8 mouse cellular contexts compared by ENCODE assay signal in the genomic region with DNA sequence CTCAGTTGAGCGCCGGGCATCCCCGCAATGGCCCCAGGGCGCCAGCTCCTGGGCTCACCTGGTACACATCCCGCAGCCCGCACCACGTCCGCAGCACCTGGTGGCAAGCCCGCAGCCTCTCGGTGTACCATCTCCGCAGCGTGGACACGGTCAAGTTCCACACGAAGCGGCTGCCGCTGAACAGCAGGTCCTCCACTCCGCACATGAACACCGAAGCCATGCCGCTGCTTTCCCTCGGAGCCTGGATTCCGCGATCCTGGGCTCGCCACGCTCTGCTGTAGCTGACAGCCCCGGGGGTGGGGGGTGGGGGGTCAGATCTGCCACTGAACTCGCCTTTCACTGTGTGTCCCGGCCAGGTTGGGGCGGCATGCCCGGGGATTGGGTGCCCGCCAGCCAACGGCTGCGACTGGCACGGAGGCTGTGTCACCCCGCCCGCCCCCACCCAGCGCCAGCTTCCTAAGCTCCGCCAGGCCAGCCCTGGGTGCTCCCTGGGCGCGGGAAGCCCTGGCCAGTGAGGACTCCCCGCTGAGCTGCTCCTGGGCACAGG.
DNase-seq lines count a peak whose midpoint lies in the region; ATAC-seq and TF ChIP-seq lines count a peak whose summit lies in the region.

No protein-coding gene starts in this region.

- WGBS in hindbrain, postnatal 0 days = under 1% methylated on average over 40 of the region's 40 CpGs

- H3K4me2 ChIP-seq in hindbrain, postnatal 0 days (ENCODE audit: low read depth, low read length) = peak overlapping the region; percentile 97

- peak; percentile 39 for DNase-seq in adrenal gland, adult 8-10 months
- DNase-seq in cerebellum, postnatal 14 days = peak; percentile 72 to 82
- DNase-seq in gastrocnemius, postnatal 10 days = peak; percentile 78
- DNase-seq in hindbrain, postnatal 0 days (ENCODE audit: low spot score) = peak; percentile 64
- peak; percentile 56 to 63 for DNase-seq in left cerebral cortex, adult 18-20 months (ENCODE audit: low spot score in 2 of 2)
- peak; percentile 63 to 78 for DNase-seq in lung, postnatal 4 days
- DNase-seq in right cerebral cortex, adult 2 months (ENCODE audit: low spot score in 2 of 2) = peak; percentile 45 to 60

- peak; percentile 74 for ATAC-seq in hindbrain, postnatal 0 days
- ATAC-seq in inflammation-experienced regulatory T-cells, adult 6 months = no peak

- peak overlapping the region; percentile 56 for H3K9ac ChIP-seq in hindbrain, postnatal 0 days (replicated peaks; ENCODE audit: low read length)

- H3K4me3 ChIP-seq in hindbrain, postnatal 0 days (ENCODE audit: low read length) = peak overlapping the region; percentile 53

- no peaks in the 10 kb centered on the region for H3K9me3 ChIP-seq in hindbrain, postnatal 0 days (ENCODE audit: low read length)

- H3K36me3 ChIP-seq in hindbrain, postnatal 0 days (ENCODE audit: insufficient read depth, low read length) = no peaks in the 10 kb centered on the region

- peak overlapping the region; percentile 62; the same call in 1 of the 2 replicates for H3K27ac ChIP-seq in hindbrain, postnatal 0 days

- TF ChIP-seq CTCF in hindbrain, postnatal 0 days (IDR thresholded peaks at IDR 0.05; ENCODE audit: low read depth) = no peak; the same call in 1 of the 2 replicates

- H3K27me3 ChIP-seq in hindbrain, postnatal 0 days (ENCODE audit: insufficient read depth, low read length) = no peaks in the 10 kb centered on the region

- H3K4me1 ChIP-seq in hindbrain, postnatal 0 days (ENCODE audit: insufficient read depth, low read length) = peaks cover 18% of the 10 kb centered on the region
